Mouse (Mus musculus): Measurements from ENCODE around the gene Ednrb. TPM values are rescaled to one million over a fixed set of nuclear protein-coding genes. Genes with fewer than 3 reads are reported as not detected.

Ednrb gene
- polyA plus RNA-seq, 2 experiments: 2.3 to 7.5 TPM

DNA sequence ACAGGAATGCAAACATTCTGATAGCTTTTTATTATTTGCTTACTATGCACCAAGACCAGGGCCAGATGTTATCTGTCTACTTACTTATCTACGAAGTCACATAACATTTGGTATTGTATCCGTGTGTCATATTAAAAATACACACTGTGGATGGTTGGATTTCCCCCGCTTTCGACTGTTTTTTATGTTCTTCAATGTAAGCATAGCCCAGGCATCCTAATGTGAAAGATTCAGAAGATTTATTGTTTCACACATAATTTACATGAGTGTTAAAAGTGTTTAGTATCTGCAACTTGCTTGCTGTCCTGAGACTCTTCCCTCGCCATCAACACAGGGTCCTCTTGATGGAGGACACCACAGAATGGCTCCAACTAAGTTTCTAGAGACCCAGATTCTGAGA is 5.3 kb downstream of the Ednrb start:
- ATAC-seq (ENCODE audit: insufficient read depth) (no peak), DNase-seq (ENCODE audit: low read depth in 3 of 3, low spot score in 3 of 3) (no peak)
- no peaks in the 10 kb centered on the region for H3K36me3 ChIP-seq (replicated peaks; ENCODE audit: control insufficient read depth, insufficient read depth, low read depth)
- no peaks in the 10 kb centered on the region for H3K9me3 ChIP-seq (ENCODE audit: control insufficient read depth, low read length)
- H3K27me3 ChIP-seq (ENCODE audit: control insufficient read depth, insufficient read depth, low read length): peaks cover 3% of the 10 kb centered on the region
- H3K9ac ChIP-seq (replicated peaks): no peak overlapping the region
- H3K4me1 ChIP-seq (replicated peaks; ENCODE audit: control insufficient read depth in 2 of 2, insufficient read depth in 2 of 2, low read length in 1 of 2): peaks cover 0 to 3% of the 10 kb centered on the region in 2 experiments; a peak in 2 of 4 replicates
- WGBS (ENCODE audit: insufficient replicate concordance): 63% methylated on average over 5 of the region's 5 CpGs
- no peak for TF ChIP-seq CTCF (IDR thresholded peaks at IDR 0.05; ENCODE audit: low read depth)
- no peak for TF ChIP-seq EP300 (IDR thresholded peaks at IDR 0.05; ENCODE audit: low read depth)
- H3K27ac ChIP-seq: no peak overlapping the region
- H3K4me3 ChIP-seq (ENCODE audit: insufficient read depth in 1 of 2, low read depth in 2 of 2, low read length in 2 of 2): no peak overlapping the region
- no peak overlapping the region for H3K4me2 ChIP-seq (ENCODE audit: low read depth)

GRCm38 (mm10) chr14:103834589-103834988 is 9.6 kb downstream of the Ednrb start:
- TF ChIP-seq EP300 (IDR thresholded peaks at IDR 0.05; ENCODE audit: low read depth): no peak
- TF ChIP-seq CTCF (IDR thresholded peaks at IDR 0.05; ENCODE audit: low read depth): no peak
- Histone ChIP-seq H3K4me2 (ENCODE audit: low read depth) (no peak overlapping the region), H3K4me3 (ENCODE audit: insufficient read depth in 1 of 2, low read depth in 2 of 2, low read length in 2 of 2) (no peak overlapping the region), H3K9me3 (ENCODE audit: control insufficient read depth, low read length) (no peaks in the 10 kb centered on the region), H3K4me1 (replicated peaks; ENCODE audit: control insufficient read depth in 2 of 2, insufficient read depth in 2 of 2, low read length in 1 of 2) (peaks cover 0 to 3% of the 10 kb centered on the region in 2 experiments; a peak in 2 of 4 replicates), H3K9ac (replicated peaks) (no peak overlapping the region), H3K27me3 (ENCODE audit: control insufficient read depth, insufficient read depth, low read length) (no peaks in the 10 kb centered on the region), H3K27ac (no peak overlapping the region), H3K36me3 (replicated peaks; ENCODE audit: control insufficient read depth, insufficient read depth, low read depth) (no peaks in the 10 kb centered on the region)
- ATAC-seq (ENCODE audit: insufficient read depth): no peak
- no peak for DNase-seq (ENCODE audit: low read depth in 3 of 3, low spot score in 3 of 3)
- WGBS (ENCODE audit: insufficient replicate concordance): 11% methylated on average over 7 of the region's 7 CpGs

- no peaks in the 10 kb centered on the region for H3K27me3 ChIP-seq (ENCODE audit: control insufficient read depth, insufficient read depth, low read length)
- DNase-seq (ENCODE audit: low read depth in 3 of 3, low spot score in 3 of 3) (no peak), ATAC-seq (ENCODE audit: insufficient read depth) (no peak)
- 40% methylated on average over 3 of the region's 3 CpGs for WGBS (ENCODE audit: insufficient replicate concordance)
- no peak overlapping the region for H3K9ac ChIP-seq (replicated peaks)
- H3K9me3 ChIP-seq (ENCODE audit: control insufficient read depth, low read length): no peaks in the 10 kb centered on the region
- H3K36me3 ChIP-seq (replicated peaks; ENCODE audit: control insufficient read depth, insufficient read depth, low read depth): no peaks in the 10 kb centered on the region
- no peak overlapping the region for H3K4me2 ChIP-seq (ENCODE audit: low read depth)
- H3K27ac ChIP-seq: no peak overlapping the region
- TF ChIP-seq EP300 (IDR thresholded peaks at IDR 0.05; ENCODE audit: low read depth) (no peak), CTCF (IDR thresholded peaks at IDR 0.05; ENCODE audit: low read depth) (no peak)
- peaks cover 0 to 3% of the 10 kb centered on the region in 2 experiments; a peak in 2 of 4 replicates for H3K4me1 ChIP-seq (replicated peaks; ENCODE audit: control insufficient read depth in 2 of 2, insufficient read depth in 2 of 2, low read length in 1 of 2)
- H3K4me3 ChIP-seq (ENCODE audit: insufficient read depth in 1 of 2, low read depth in 2 of 2, low read length in 2 of 2): no peak overlapping the region
These were observed 10.1 kb downstream of the Ednrb start for GRCm38 (mm10) chr14:103834147-103834546.

DNA sequence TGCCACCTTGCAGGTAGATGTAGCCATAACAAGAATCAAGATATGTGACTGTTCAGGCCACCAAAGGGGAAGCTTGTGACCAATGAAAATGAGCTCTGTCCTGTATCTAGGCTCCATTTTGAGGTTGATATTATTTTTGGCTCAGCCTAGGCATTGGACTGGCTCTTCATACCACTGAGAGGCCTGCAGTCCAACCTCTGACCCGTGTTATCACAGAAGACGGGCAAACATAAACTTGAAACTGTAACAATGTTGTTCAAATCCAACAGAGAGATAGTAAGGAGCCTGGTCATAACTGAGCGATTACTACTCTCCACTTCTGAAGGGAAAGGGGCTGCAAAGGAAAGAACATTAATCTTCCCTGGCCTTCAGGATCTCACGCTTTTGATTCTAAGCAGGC is 11.7 kb downstream of the Ednrb start:
- Histone ChIP-seq H3K9me3 (ENCODE audit: control insufficient read depth, low read length) (no peaks in the 10 kb centered on the region), H3K27ac (no peak overlapping the region), H3K27me3 (ENCODE audit: control insufficient read depth, insufficient read depth, low read length) (no peaks in the 10 kb centered on the region), H3K4me3 (ENCODE audit: insufficient read depth in 1 of 2, low read depth in 2 of 2, low read length in 2 of 2) (no peak overlapping the region), H3K9ac (replicated peaks) (no peak overlapping the region), H3K36me3 (replicated peaks; ENCODE audit: control insufficient read depth, insufficient read depth, low read depth) (no peaks in the 10 kb centered on the region), H3K4me2 (ENCODE audit: low read depth) (no peak overlapping the region), H3K4me1 (replicated peaks; ENCODE audit: control insufficient read depth in 2 of 2, insufficient read depth in 2 of 2, low read length in 1 of 2) (peaks cover 0 to 3% of the 10 kb centered on the region in 2 experiments; a peak in 2 of 4 replicates)
- TF ChIP-seq EP300 (IDR thresholded peaks at IDR 0.05; ENCODE audit: low read depth) (no peak), CTCF (IDR thresholded peaks at IDR 0.05; ENCODE audit: low read depth) (no peak)
- DNase-seq (ENCODE audit: low read depth in 3 of 3, low spot score in 3 of 3) (no peak), ATAC-seq (ENCODE audit: insufficient read depth) (no peak)
- WGBS (ENCODE audit: insufficient replicate concordance): 64% methylated on average over 4 of the region's 4 CpGs

DNA sequence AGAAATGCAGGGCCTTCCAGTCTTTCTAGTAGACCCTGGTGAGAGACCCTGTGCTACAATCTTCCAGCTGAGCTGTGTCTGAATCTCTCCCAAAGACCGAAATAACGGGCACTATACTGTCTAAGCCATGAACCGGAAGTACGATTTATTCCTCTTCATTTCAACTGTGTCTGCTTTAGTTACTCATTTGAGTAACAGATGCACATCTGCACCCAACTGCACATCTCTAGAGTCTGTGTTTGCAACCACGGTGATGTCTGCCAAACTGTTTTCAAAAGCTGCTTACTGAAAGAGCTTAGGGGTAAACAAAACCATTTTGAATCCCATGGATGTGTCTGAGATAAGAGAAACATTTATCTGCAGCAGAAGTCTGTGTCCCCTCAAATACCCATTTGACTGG is 13.2 kb downstream of the Ednrb start:
- ATAC-seq (ENCODE audit: insufficient read depth) (no peak), DNase-seq (ENCODE audit: low read depth in 3 of 3, low spot score in 3 of 3) (no peak)
- Histone ChIP-seq H3K27ac (no peak overlapping the region), H3K27me3 (ENCODE audit: control insufficient read depth, insufficient read depth, low read length) (no peaks in the 10 kb centered on the region), H3K4me2 (ENCODE audit: low read depth) (no peak overlapping the region), H3K4me3 (ENCODE audit: insufficient read depth in 1 of 2, low read depth in 2 of 2, low read length in 2 of 2) (no peak overlapping the region), H3K36me3 (replicated peaks; ENCODE audit: control insufficient read depth, insufficient read depth, low read depth) (no peaks in the 10 kb centered on the region), H3K4me1 (replicated peaks; ENCODE audit: control insufficient read depth in 2 of 2, insufficient read depth in 2 of 2, low read length in 1 of 2) (peaks cover 0 to 3% of the 10 kb centered on the region in 2 experiments; a peak in 2 of 4 replicates), H3K9me3 (ENCODE audit: control insufficient read depth, low read length) (no peaks in the 10 kb centered on the region), H3K9ac (replicated peaks) (no peak overlapping the region)
- TF ChIP-seq CTCF (IDR thresholded peaks at IDR 0.05; ENCODE audit: low read depth) (no peak), EP300 (IDR thresholded peaks at IDR 0.05; ENCODE audit: low read depth) (no peak)
- WGBS (ENCODE audit: insufficient replicate concordance): 69% methylated on average over 5 of the region's 5 CpGs
